Mouse (Mus musculus) hindbrain, embryonic 14.5 days (tissue): Measurements from ENCODE around the gene Cd300lg. TPM values are rescaled to one million over a fixed set of nuclear protein-coding genes. Genes with fewer than 3 reads are reported as not detected.

Experiments used
- ATAC-seq: fragments of 200-750 bp; cut with Nextera tagmentation; 2 replicates; pipeline ENCODE4 v1.8.0; 2017; ENCODE audit warnings: moderate number of reproducible peaks, mild to moderate bottlenecking, moderate TSS enrichment, moderate library complexity; ENCODE audit not compliant: low FRiP score
- DNase-seq: peaks from one replicate; pipeline ENCODE4 v3.0.0-alpha.2; 2015; ENCODE audit warnings: low spot score
- H3K27ac ChIP-seq: fragments of 300-500 bp; sonication (generic); 2 replicates; pipeline ENCODE4 v1.5.1; 2014; ENCODE audit warnings: mild to moderate bottlenecking, moderate library complexity
- H3K27me3 ChIP-seq: fragments of 300-500 bp; sonication (generic); 2 replicates; pipeline ENCODE4 v1.6.1; 2014; ENCODE audit warnings: mild to moderate bottlenecking, low read length, mixed read lengths; ENCODE audit not compliant: control insufficient read depth, insufficient read depth
- H3K36me3 ChIP-seq: fragments of 300-500 bp; sonication (generic); replicated peaks from 2 replicates; pipeline ENCODE4 v1.6.1; 2014; ENCODE audit not compliant: control insufficient read depth, insufficient read depth
- H3K4me1 ChIP-seq: fragments of 300-500 bp; sonication (generic); replicated peaks from 2 replicates; pipeline ENCODE4 v1.6.1; 2014; ENCODE audit warnings: antibody characterized with exemption, low read length, mixed read lengths; ENCODE audit not compliant: control insufficient read depth, insufficient read depth
- H3K4me2 ChIP-seq: fragments of 300-500 bp; sonication (generic); replicated peaks from 2 replicates; pipeline ENCODE4 v1.6.1; 2014; ENCODE audit warnings: mild to moderate bottlenecking, moderate library complexity
- H3K4me3 ChIP-seq: fragments of 300-500 bp; sonication (generic); replicated peaks from 2 replicates; pipeline ENCODE4 v1.5.1; 2014; ENCODE audit warnings: mild to moderate bottlenecking, low read length
- H3K9ac ChIP-seq: fragments of 300-500 bp; sonication (generic); 2 replicates; pipeline ENCODE4 v1.6.1; 2014
- H3K9me3 ChIP-seq: fragments of 300-500 bp; sonication (generic); 2 replicates; pipeline ENCODE4 v1.6.1; 2016; ENCODE audit warnings: low read length; ENCODE audit not compliant: control insufficient read depth
- WGBS: fragments of 180-500 bp; shearing (Covaris S2); extraction: QIAGEN DNeasy Blood & Tissue Kit; methylation state at CpG from one replicate; pipeline ENCODE4 v1.1.7; 2014; 5-methylcytosine and 5-hydroxymethylcytosine counted together
- polyA plus RNA-seq: library from polyadenylated mRNA; unstranded; fragments of >200 nt; fragmentation: Nextera tagmentation; extraction: Ambion mirVana; gene quantifications from 2 replicates; pipeline ENCODE4 v1.2.1, GENCODE M21; 2014

Cd300lg gene
- polyA plus RNA-seq, 1 experiment from 2014 or later = 0.27 TPM

DNA sequence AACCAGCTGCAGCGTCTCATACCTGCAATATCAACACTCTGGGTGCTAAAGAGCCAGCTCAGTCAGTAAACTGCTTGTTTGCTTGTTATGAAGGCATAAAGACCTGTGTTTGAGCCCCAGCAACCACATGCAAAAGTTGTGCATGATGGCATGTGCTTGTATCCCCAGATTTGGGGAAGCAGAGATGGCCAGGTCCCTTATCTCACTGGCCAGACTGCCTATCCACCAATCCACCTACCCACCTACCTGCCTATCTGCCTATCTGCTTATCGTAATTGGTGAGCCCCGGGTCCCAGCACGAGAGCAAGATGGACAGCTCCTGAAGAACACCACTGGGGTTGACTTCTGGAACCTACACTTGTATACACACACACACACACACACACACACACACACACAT, 12.0 kb upstream of the Cd300lg start:
- Histone ChIP-seq H3K27ac (no peak overlapping the region), H3K27me3 (no peaks in the 10 kb centered on the region), H3K4me1 (peaks cover 32% of the 10 kb centered on the region), H3K9me3 (no peaks in the 10 kb centered on the region), H3K36me3 (no peaks in the 10 kb centered on the region), H3K4me2 (no peak overlapping the region), H3K4me3 (no peak overlapping the region), H3K9ac (no peak overlapping the region)
- ATAC-seq (no peak), DNase-seq (no peak)
- 85% methylated on average over 4 of the region's 4 CpGs for WGBS

DNA sequence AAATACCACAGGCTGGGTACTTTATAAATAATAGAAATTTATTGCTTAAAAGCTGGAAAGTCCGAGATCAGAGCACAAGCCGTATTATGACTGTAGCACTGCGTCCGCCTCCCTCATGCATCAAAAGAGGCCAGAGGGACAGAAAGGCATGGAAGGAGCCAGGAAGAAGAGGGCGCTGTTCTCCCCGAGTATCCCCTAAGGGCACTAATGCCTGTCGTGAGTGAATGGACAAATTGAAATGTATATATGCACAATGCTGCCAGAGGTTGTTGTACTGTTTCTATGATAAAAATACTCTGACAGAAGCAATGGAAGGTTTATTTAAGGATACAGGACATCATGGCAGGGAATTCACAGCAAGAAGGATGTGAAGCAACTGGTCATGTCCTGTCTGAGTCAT, 11.3 kb upstream of the Cd300lg start:
- no peak overlapping the region for H3K4me3 ChIP-seq
- peaks cover 27% of the 10 kb centered on the region for H3K4me1 ChIP-seq
- 24% methylated on average over 7 of the region's 7 CpGs for WGBS
- no peaks in the 10 kb centered on the region for H3K36me3 ChIP-seq
- ATAC-seq (no peak), DNase-seq (no peak)
- H3K4me2 ChIP-seq = no peak overlapping the region
- no peak overlapping the region for H3K9ac ChIP-seq
- no peaks in the 10 kb centered on the region for H3K27me3 ChIP-seq
- H3K9me3 ChIP-seq = no peaks in the 10 kb centered on the region
- no peak overlapping the region for H3K27ac ChIP-seq

DNA sequence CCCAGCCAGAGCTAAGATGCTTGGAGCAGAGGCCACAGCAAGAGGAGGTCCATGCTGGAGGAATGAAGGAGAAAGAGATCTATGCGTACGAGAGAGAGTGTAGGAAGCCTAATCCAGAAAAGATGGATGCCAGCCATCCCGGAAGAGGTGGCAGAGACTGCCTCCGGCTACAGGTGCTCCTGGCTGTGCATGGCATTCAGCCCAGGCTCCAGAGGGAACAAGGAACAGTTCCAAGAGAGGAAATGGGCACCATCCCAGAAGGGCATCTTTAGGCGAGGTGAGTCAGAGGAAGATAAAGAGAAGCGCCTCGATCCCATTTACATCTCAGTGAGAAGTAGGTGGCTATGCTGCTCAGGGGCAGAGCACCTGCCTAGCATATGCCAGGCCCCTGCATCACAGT, 10.2 kb upstream of the Cd300lg start:
- no peak overlapping the region for H3K27ac ChIP-seq
- no peaks in the 10 kb centered on the region for H3K36me3 ChIP-seq
- H3K4me1 ChIP-seq = peaks cover 15% of the 10 kb centered on the region
- H3K4me3 ChIP-seq = no peak overlapping the region
- H3K4me2 ChIP-seq = no peak overlapping the region
- no peaks in the 10 kb centered on the region for H3K9me3 ChIP-seq
- ATAC-seq (no peak), DNase-seq (no peak)
- no peak overlapping the region for H3K9ac ChIP-seq
- H3K27me3 ChIP-seq = no peaks in the 10 kb centered on the region
- WGBS = 72% methylated on average over 7 of the region's 7 CpGs

DNA sequence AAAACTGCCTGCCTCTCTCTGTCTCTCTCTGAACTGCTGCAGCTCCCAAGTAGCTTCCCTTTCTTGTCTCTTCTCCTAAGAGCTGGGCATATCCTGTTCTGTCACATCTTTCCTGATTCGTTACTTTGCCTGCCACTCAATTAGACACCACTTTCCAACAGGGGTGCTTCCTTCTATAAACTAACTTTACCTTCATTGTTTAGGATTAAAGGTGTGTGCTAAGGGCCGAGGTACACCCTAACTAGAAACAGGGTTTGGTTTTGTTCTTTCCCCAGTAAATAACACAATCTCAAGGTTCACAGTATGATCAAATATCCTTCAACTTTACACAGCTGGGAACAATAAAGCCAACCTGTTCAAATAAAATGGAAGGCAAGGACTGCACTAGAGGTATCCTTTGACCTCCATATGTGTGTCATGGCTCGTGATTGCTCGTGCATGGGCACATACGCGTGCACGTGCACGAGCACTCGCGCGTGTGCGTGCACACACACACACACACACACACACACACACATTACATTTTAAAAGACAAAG, 8.2 kb upstream of the Cd300lg start:
- 93% methylated on average over 12 of the region's 12 CpGs for WGBS
- no peaks in the 10 kb centered on the region for H3K27me3 ChIP-seq
- H3K9ac ChIP-seq = no peak overlapping the region
- H3K9me3 ChIP-seq = no peaks in the 10 kb centered on the region
- H3K4me2 ChIP-seq = no peak overlapping the region
- no peaks in the 10 kb centered on the region for H3K36me3 ChIP-seq
- ATAC-seq (no peak), DNase-seq (no peak)
- no peak overlapping the region for H3K27ac ChIP-seq
- H3K4me3 ChIP-seq = no peak overlapping the region
- peaks cover 3% of the 10 kb centered on the region for H3K4me1 ChIP-seq

DNA sequence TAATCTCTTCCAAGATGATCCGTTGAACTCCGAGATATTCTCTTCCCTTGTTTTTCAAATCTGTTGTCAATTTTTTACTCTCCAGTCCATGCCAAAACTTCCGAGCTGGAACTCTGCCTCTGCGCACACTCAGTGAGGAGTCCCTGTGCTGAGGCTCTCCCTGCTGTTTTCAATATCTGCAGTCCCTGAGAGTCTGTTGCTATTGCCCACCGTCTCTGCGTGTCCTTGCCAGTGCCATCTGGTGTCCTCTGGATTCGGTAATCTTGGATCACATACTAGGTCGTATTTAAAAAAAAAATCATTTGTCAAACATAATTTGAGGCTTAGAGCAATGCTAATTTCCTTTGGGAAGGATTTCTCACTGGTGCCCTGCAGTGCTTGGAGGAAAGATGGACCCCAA, 6.4 kb upstream of the Cd300lg start:
- no peak overlapping the region for H3K27ac ChIP-seq
- H3K36me3 ChIP-seq = no peaks in the 10 kb centered on the region
- no peak overlapping the region for H3K9ac ChIP-seq
- no peak overlapping the region for H3K4me2 ChIP-seq
- no peaks in the 10 kb centered on the region for H3K9me3 ChIP-seq
- H3K27me3 ChIP-seq = no peaks in the 10 kb centered on the region
- ATAC-seq = no peak
- H3K4me3 ChIP-seq = no peak overlapping the region
- 56% methylated on average over 8 of the region's 8 CpGs for whole genome bisulfite sequencing
- no peaks in the 10 kb centered on the region for H3K4me1 ChIP-seq
- no peak for DNase-seq

DNA sequence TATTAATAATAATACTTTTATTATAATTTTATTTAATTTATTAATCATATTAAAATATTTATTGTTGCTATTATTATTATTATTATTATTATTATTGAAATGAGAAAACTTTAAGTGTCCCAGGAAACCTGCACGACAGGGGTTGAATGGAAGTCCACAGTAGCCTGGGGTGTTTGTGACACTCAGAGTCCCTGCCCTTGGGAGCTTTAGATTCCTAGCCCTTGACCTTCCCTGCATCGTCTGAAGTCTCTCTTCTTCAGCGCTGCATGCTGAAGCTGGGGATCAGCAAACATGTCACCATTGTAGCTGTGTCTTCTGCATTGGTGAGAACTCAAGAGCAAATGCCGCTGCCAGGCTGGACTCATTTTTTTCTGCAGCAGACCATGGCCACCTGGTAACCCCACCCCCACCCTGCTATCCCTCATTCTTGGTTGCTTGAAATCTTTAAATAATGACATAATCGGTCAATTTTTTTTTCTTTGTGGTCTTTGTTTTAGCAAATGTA, 5.8 kb upstream of the Cd300lg start:
- 68% methylated on average over 5 of the region's 5 CpGs for WGBS
- no peak for DNase-seq

DNA sequence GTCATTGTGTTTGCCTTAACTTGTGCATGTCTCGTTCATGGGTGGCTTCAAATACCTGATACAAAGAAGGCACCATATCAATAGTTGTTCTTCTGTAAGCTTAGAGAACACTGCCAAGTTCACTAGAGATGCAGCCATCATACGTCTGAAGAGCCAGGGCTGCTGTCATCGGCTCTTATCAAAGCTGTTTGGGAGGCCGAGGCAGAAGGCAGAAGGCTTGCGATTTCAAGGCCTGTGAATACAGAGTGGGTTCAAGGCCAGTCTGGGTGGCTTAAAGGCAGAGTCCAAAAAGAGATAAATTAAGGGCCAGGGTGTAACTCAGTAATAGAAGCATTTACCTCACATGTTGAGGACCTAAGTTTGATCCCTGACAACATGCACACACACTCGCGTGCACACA, 5.0 kb upstream of the Cd300lg start:
- ATAC-seq (no peak), DNase-seq (no peak)
- no peak overlapping the region for H3K27ac ChIP-seq
- H3K4me3 ChIP-seq = no peak overlapping the region
- no peaks in the 10 kb centered on the region for H3K36me3 ChIP-seq
- no peaks in the 10 kb centered on the region for H3K4me1 ChIP-seq
- no peak overlapping the region for H3K4me2 ChIP-seq
- H3K9me3 ChIP-seq = no peaks in the 10 kb centered on the region
- no peaks in the 10 kb centered on the region for H3K27me3 ChIP-seq
- WGBS = 91% methylated on average over 7 of the region's 7 CpGs
- no peak overlapping the region for H3K9ac ChIP-seq

More for the DNA sequence above, 5.8 kb upstream of the Cd300lg start:
- H3K4me2 ChIP-seq = no peak overlapping the region
- no peaks in the 10 kb centered on the region for H3K27me3 ChIP-seq
- no peaks in the 10 kb centered on the region for H3K4me1 ChIP-seq
- H3K4me3 ChIP-seq = no peak overlapping the region
- no peaks in the 10 kb centered on the region for H3K36me3 ChIP-seq
- no peaks in the 10 kb centered on the region for H3K9me3 ChIP-seq
- ATAC-seq = no peak
- H3K9ac ChIP-seq = no peak overlapping the region
- no peak overlapping the region for H3K27ac ChIP-seq

DNA sequence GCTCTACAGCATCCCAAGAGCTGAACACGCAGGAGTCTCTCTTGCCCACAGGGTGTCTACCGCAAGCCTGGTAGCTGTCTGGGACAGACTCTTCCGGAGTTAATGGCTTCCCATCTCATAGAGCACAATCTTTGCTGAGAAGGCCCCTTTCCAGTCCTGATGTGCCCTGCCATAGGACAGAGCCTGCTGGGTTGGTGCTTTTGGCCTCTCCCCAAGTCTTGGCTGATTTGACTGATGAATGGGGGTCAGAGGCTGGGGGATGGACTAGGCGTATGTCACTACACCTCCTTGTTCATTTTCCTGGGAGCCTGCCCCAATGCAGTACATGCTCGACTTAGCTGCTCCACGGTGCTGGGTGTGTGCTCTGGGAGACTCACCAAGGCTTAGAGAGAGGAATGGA, 3.5 kb upstream of the Cd300lg start:
- ATAC-seq (no peak), DNase-seq (no peak)
- H3K27ac ChIP-seq = no peak overlapping the region
- no peaks in the 10 kb centered on the region for H3K27me3 ChIP-seq
- no peaks in the 10 kb centered on the region for H3K9me3 ChIP-seq
- no peaks in the 10 kb centered on the region for H3K36me3 ChIP-seq
- no peaks in the 10 kb centered on the region for H3K4me1 ChIP-seq
- no peak overlapping the region for H3K9ac ChIP-seq
- no peak overlapping the region for H3K4me3 ChIP-seq
- H3K4me2 ChIP-seq = no peak overlapping the region
- 68% methylated on average over 6 of the region's 6 CpGs for WGBS

DNA sequence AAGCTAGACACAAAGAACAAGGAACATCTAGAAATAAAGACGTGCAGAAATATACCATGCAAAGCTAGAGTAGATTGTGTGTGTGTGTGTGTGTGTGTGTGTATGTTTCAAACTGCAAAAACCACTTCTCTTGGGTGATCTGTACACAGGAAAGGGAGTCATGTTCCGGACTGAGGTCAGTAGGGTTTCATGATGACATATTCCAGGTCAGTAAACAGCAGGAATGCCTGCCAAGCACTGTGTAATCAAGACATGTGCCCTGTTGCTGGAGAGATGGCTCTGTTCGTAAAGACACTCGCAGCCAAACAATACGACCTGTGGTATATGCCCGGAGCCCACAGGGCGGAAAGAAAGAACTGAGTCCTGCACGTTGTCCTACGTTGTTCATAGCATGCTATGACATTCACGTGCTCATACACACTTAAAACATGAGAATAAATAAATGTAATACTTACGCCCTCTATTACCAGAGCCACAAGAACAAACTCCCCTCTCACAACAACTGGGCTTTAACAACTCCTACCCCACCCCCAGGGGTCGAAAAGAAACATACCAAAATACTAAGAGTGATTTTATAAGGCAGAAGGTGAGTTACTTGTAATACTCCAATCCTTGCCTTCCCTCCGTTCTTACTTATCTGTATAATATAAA, 1.7 kb upstream of the Cd300lg start:
- no peak overlapping the region for H3K4me2 ChIP-seq

More for the DNA sequence above, 1.7 kb upstream of the Cd300lg start:
- no peak overlapping the region for H3K4me3 ChIP-seq
- no peak for DNase-seq
- WGBS = 47% methylated on average over 13 of the region's 13 CpGs
- H3K27me3 ChIP-seq = no peaks in the 10 kb centered on the region
- H3K9ac ChIP-seq = no peak overlapping the region
- H3K27ac ChIP-seq = no peak overlapping the region
- H3K36me3 ChIP-seq = no peaks in the 10 kb centered on the region
- no peaks in the 10 kb centered on the region for H3K4me1 ChIP-seq
- ATAC-seq = no peak
- no peaks in the 10 kb centered on the region for H3K9me3 ChIP-seq
